24 mouse cellular contexts compared by ENCODE assay signal in genomic region chr10:56156956-56157355, GRCm38 (mm10). TPM values are rescaled to one million over a fixed set of nuclear protein-coding genes. Genes with fewer than 3 reads are reported as not detected.
DNase-seq lines count a peak whose midpoint lies in the region; ATAC-seq and TF ChIP-seq lines count a peak whose summit lies in the region.
"Had no signal": no experiment of that assay in that cellular context is flagged by ENCODE, and none has a peak within 500 bp of the region (broad histone marks: within the 10 kb centered on the region; RNA-seq: fewer than 3 reads in every experiment).

No protein-coding gene starts in this region.

- TF ChIP-seq EP300 in liver, embryonic 14.5 days (IDR thresholded peaks at IDR 0.05; ENCODE audit: low read depth) = 0 out of 2 replicates have a peak, but pooled peaks have one; percentile 20
- TF ChIP-seq EP300 in liver, postnatal 0 days (IDR thresholded peaks at IDR 0.05; ENCODE audit: low read depth) = no peak

- H3K4me1 ChIP-seq in liver, embryonic 14.5 days (replicated peaks; ENCODE audit: control insufficient read depth in 2 of 2, insufficient read depth in 2 of 2, low read length in 1 of 2) = no peaks in the 10 kb centered on the region
- no peaks in the 10 kb centered on the region for H3K4me1 ChIP-seq in liver, postnatal 0 days (ENCODE audit: insufficient read depth)
- H3K4me1 ChIP-seq: embryonic facial prominence, embryonic 10.5 days; embryonic facial prominence, embryonic 12.5 days had no signal

- no peak overlapping the region for H3K4me3 ChIP-seq in liver, embryonic 14.5 days (ENCODE audit: insufficient read depth in 1 of 2, low read depth in 2 of 2, low read length in 2 of 2)
- no peak overlapping the region for H3K4me3 ChIP-seq in liver, postnatal 0 days (ENCODE audit: low read depth, low read length)
- H3K4me3 ChIP-seq: embryonic facial prominence, embryonic 10.5 days; embryonic facial prominence, embryonic 12.5 days; forebrain, embryonic 13.5 days; forebrain, embryonic 15.5 days had no signal

- H3K9ac ChIP-seq in liver, embryonic 14.5 days (replicated peaks) = no peak overlapping the region
- no peak overlapping the region for H3K9ac ChIP-seq in liver, postnatal 0 days (replicated peaks)
- H3K9ac ChIP-seq: embryonic facial prominence, embryonic 12.5 days; forebrain, embryonic 13.5 days; forebrain, embryonic 15.5 days; forebrain, postnatal 0 days had no signal

- no peak for ATAC-seq in liver, embryonic 14.5 days (ENCODE audit: insufficient read depth)
- ATAC-seq in liver, postnatal 0 days = no peak
- ATAC-seq in megakaryocyte-erythroid progenitor cell, adult 5-6 weeks (replicated peaks; ENCODE audit: low FRiP score, low TSS enrichment, poor library complexity, severe bottlenecking) = peak; percentile 92
- ATAC-seq: activated CD4-positive, CD25-positive, alpha-beta regulatory T cell, adult 4 months; CD4-positive, CD25-positive, alpha-beta regulatory T cell, adult 4 months; forebrain, embryonic 13.5 days; forebrain, embryonic 15.5 days; forebrain, postnatal 0 days; Patski had no signal

- no peaks in the 10 kb centered on the region for H3K27me3 ChIP-seq in liver, embryonic 14.5 days (ENCODE audit: control insufficient read depth, insufficient read depth, low read length)
- no peaks in the 10 kb centered on the region for H3K27me3 ChIP-seq in liver, postnatal 0 days (ENCODE audit: insufficient read depth, low read length)
- H3K27me3 ChIP-seq: CH12.LX; embryonic facial prominence, embryonic 12.5 days; forebrain, embryonic 13.5 days; forebrain, embryonic 15.5 days; Patski had no signal

- no peak overlapping the region for H3K27ac ChIP-seq in liver, embryonic 14.5 days
- no peak overlapping the region for H3K27ac ChIP-seq in liver, postnatal 0 days (ENCODE audit: low read depth)
- H3K27ac ChIP-seq: embryonic facial prominence, embryonic 10.5 days; embryonic facial prominence, embryonic 12.5 days; forebrain, embryonic 13.5 days; forebrain, embryonic 15.5 days had no signal

- H3K9me3 ChIP-seq in liver, embryonic 14.5 days (ENCODE audit: control insufficient read depth, low read length) = no peaks in the 10 kb centered on the region
- no peaks in the 10 kb centered on the region for H3K9me3 ChIP-seq in liver, postnatal 0 days (ENCODE audit: low read length)
- H3K9me3 ChIP-seq: embryonic facial prominence, embryonic 10.5 days; embryonic facial prominence, embryonic 12.5 days; forebrain, embryonic 13.5 days; forebrain, embryonic 15.5 days; G1E had no signal

- no peaks in the 10 kb centered on the region for H3K36me3 ChIP-seq in liver, embryonic 14.5 days (replicated peaks; ENCODE audit: control insufficient read depth, insufficient read depth, low read depth)
- no peaks in the 10 kb centered on the region for H3K36me3 ChIP-seq in liver, postnatal 0 days (replicated peaks; ENCODE audit: insufficient read depth, low read length)
- H3K36me3 ChIP-seq: embryonic facial prominence, embryonic 12.5 days; G1E had no signal

- no peak overlapping the region for H3K4me2 ChIP-seq in liver, embryonic 14.5 days (ENCODE audit: low read depth)
- no peak overlapping the region for H3K4me2 ChIP-seq in liver, postnatal 0 days (ENCODE audit: low read depth, low read length)
- H3K4me2 ChIP-seq: embryonic facial prominence, embryonic 12.5 days; forebrain, embryonic 13.5 days; forebrain, embryonic 15.5 days had no signal

- 34% methylated on average over 3 of the region's 3 CpGs for WGBS in liver, embryonic 14.5 days (ENCODE audit: insufficient replicate concordance)
- WGBS in liver, postnatal 0 days (ENCODE audit: insufficient replicate concordance) = 65% methylated on average over 3 of the region's 3 CpGs

- no peak for TF ChIP-seq CTCF in liver, embryonic 14.5 days (IDR thresholded peaks at IDR 0.05; ENCODE audit: low read depth)
- no peak for TF ChIP-seq CTCF in liver, postnatal 0 days (IDR thresholded peaks at IDR 0.05; ENCODE audit: low read depth)

- DNase-seq in liver, embryonic 14.5 days (ENCODE audit: low read depth in 3 of 3, low spot score in 3 of 3) = no peak
- no peak for DNase-seq in liver, postnatal 0 days
- peak; percentile 6 for DNase-seq in c-Kit-positive CD71-positive TER-119-negative erythroid progenitor cells, embryonic 14.5 days (ENCODE audit: low read depth)
- DNase-seq in spleen, adult 12 weeks (ENCODE audit: low spot score) = no peak
- no peak for DNase-seq in c-Kit-positive CD71-positive TER-119-positive erythroid progenitor cells, embryonic 14.5 days (ENCODE audit: low spot score)
- DNase-seq: adrenal gland, adult 8-10 months; adrenal gland, postnatal 14 days; adrenal gland, postnatal 36 days; B cell, adult 2 months; cerebellum, adult 11-12 months; cerebellum, adult 2 months; cerebellum, adult 9-10 months; cerebellum, postnatal 25 days; forebrain, postnatal 0 days had no signal

RNA-seq across cellular contexts. Expression of gene Msl3l2, which starts 50.2 kb away (rescaled TPM):
- polyA plus RNA-seq in liver, embryonic 14.5 days (2012; rRNA removed) = 0.63 and 1.0 TPM in 2 replicates
- 0.94 and 0.99 TPM in 2 replicates for polyA plus RNA-seq in liver, embryonic 14.5 days (2014; fragmentation: Nextera tagmentation; extraction: Ambion mirVana)
- 0.80 and 0.96 TPM in 2 replicates for polyA plus RNA-seq in liver, postnatal 0 days (2015; fragmentation: Nextera tagmentation; extraction: Ambion mirVana)
- total RNA-seq in megakaryocyte-erythroid progenitor cell, adult 5-6 weeks (2014; fragmentation: Nextera tagmentation) = 3.4 and 5.2 TPM in 2 replicates
- total RNA-seq in megakaryocyte-erythroid progenitor cell, adult 5-6 weeks (2017) = 5.6 and 17.6 TPM in 2 replicates
- total RNA-seq: G1E had no signal
- polyA plus RNA-seq: G1E had no signal
